Mouse (Mus musculus): ENCODE results near the gene Prr11.

DNA sequence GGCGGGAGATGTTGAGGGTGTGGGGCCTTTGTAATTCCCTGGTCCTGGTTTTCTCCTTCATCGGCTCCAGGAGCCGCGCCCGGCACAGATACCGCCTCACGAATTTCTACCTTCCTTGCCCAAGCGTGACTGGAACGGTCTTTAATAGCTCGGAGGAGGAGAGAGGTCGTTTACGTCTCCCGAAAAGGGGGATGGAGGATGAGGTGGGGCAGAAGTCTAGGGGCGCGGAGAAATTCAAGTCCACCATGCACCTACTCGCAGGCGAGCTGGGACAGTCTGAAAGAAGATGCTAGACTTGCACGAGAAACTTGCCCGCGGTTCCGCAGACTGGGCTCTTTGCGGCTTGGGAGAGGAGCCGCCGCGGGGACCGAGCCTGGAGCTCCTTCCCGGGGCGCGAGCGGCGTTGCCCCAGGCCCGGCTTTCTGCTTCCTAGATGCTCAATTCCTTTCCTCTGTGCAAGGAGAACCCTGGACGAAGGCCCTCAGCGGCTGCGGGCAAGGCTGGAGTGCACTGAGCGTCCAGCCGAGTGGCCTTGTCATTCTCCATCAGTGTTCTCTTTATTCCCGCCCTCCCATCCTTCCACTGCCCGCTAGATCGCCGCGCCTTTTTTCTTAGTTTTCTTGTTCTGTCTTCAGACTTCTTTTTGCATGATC is 1.1 kb upstream of the Prr11 start:
- no peak for TF ChIP-seq CTCF (conservative IDR thresholded peaks at IDR 0.05; ENCODE audit: low read length)
- TF ChIP-seq POU5F1 (IDR thresholded peaks at IDR 0.05; ENCODE audit: borderline replicate concordance, low read length) = no peak
